Mouse (Mus musculus): ENCODE data around the gene Golm1.

Gene Golm1

GRCm38 (mm10) chr13:59676316-59677229 is 962 bp upstream of the Golm1 start:
- DNase-seq (ENCODE audit: low read depth, low spot score), result no peak

- no peak for DNase-seq (ENCODE audit: low read depth, low spot score)
Measured at GRCm38 (mm10) chr13:59674761-59675150, 855 bp downstream of the Golm1 start.

GRCm38 (mm10) chr13:59674215-59674614 is 1.4 kb downstream of the Golm1 start:
- DNase-seq (ENCODE audit: low read depth, low spot score), result no peak

GRCm38 (mm10) chr13:59673597-59673996 is 2.0 kb downstream of the Golm1 start:
- no peak for DNase-seq (ENCODE audit: low read depth, low spot score)

- DNase-seq (ENCODE audit: low read depth, low spot score), result no peak
Measured at GRCm38 (mm10) chr13:59672248-59672647, 3.4 kb downstream of the Golm1 start.

GRCm38 (mm10) chr13:59671521-59671920 is 4.1 kb downstream of the Golm1 start:
- DNase-seq (ENCODE audit: low read depth, low spot score), result no peak

- DNase-seq (ENCODE audit: low read depth, low spot score), result no peak
Measured at GRCm38 (mm10) chr13:59669946-59670345, 5.7 kb downstream of the Golm1 start.

GRCm38 (mm10) chr13:59668501-59669093 is 7.0 kb downstream of the Golm1 start:
- no peak for DNase-seq (ENCODE audit: low read depth, low spot score)

- DNase-seq (ENCODE audit: low read depth, low spot score), result no peak
Measured at GRCm38 (mm10) chr13:59667763-59668162, 7.8 kb downstream of the Golm1 start.

- DNase-seq (ENCODE audit: low read depth, low spot score), result no peak
Measured at GRCm38 (mm10) chr13:59663939-59664712, 11.5 kb downstream of the Golm1 start.

GRCm38 (mm10) chr13:59661966-59662365 is 13.6 kb downstream of the Golm1 start:
- no peak for DNase-seq (ENCODE audit: low read depth, low spot score)

- no peak for DNase-seq (ENCODE audit: low read depth, low spot score)
Measured at GRCm38 (mm10) chr13:59661387-59661786, 14.2 kb downstream of the Golm1 start.

GRCm38 (mm10) chr13:59660371-59660770 is 15.2 kb downstream of the Golm1 start:
- DNase-seq (ENCODE audit: low read depth, low spot score), result no peak

GRCm38 (mm10) chr13:59657781-59658180 is 17.8 kb downstream of the Golm1 start:
- DNase-seq (ENCODE audit: low read depth, low spot score), result no peak

- DNase-seq (ENCODE audit: low read depth, low spot score), result no peak
Measured at GRCm38 (mm10) chr13:59656975-59657388, 18.6 kb downstream of the Golm1 start.

- no peak for DNase-seq (ENCODE audit: low read depth, low spot score)
Measured at GRCm38 (mm10) chr13:59656316-59656832, 19.2 kb downstream of the Golm1 start.

GRCm38 (mm10) chr13:59655718-59656315 is 19.8 kb downstream of the Golm1 start:
- no peak for DNase-seq (ENCODE audit: low read depth, low spot score)

- no peak for DNase-seq (ENCODE audit: low read depth, low spot score)
Measured at GRCm38 (mm10) chr13:59654465-59654864, 21.1 kb downstream of the Golm1 start.

- no peak for DNase-seq (ENCODE audit: low read depth, low spot score)
Measured at GRCm38 (mm10) chr13:59653136-59653535, 22.5 kb downstream of the Golm1 start.

- DNase-seq (ENCODE audit: low read depth, low spot score), result no peak
Measured at GRCm38 (mm10) chr13:59652651-59653050, 23.0 kb downstream of the Golm1 start.

- DNase-seq (ENCODE audit: low read depth, low spot score), result no peak
Measured at GRCm38 (mm10) chr13:59649781-59650180, 25.8 kb downstream of the Golm1 start.

GRCm38 (mm10) chr13:59648598-59648997 is 27.0 kb downstream of the Golm1 start:
- DNase-seq (ENCODE audit: low read depth, low spot score), result no peak

Data from WW6 (cell line).